Mouse (Mus musculus) bone marrow macrophage, adult 2 months (primary cell): ENCODE results near the gene Dennd1a.

Experiments used
- CTCF ChIP-seq: IDR thresholded peaks from 2 replicates; pipeline ENCODE4 v1.5.1; 2012; ENCODE audit warnings: low read depth, mild to moderate bottlenecking, low read length, moderate library complexity
- POLR2A ChIP-seq: IDR thresholded peaks from 2 replicates; pipeline ENCODE4 v1.6.1; 2012; ENCODE audit warnings: mild to moderate bottlenecking, low read depth, low read length, borderline replicate concordance

- no peak for TF ChIP-seq CTCF
- no peak for TF ChIP-seq POLR2A
These were observed 491.2 kb downstream of the Dennd1a start for GRCm38 (mm10) chr2:37796021-37796420.
